Mouse (Mus musculus) G1E (cell line): ENCODE measurements around the gene Qser1. TPM values are rescaled to one million over a fixed set of nuclear protein-coding genes. Genes with fewer than 3 reads are reported as not detected.

Experiments
- ATAC-seq: 2 replicates; pipeline ENCODE4 v1.8.0; 2016; ENCODE audit warnings: mild to moderate bottlenecking; ENCODE audit not compliant: insufficient number of reproducible peaks, poor library complexity, low FRiP score, severe bottlenecking; ENCODE audit errors: extremely low read depth
- DNase-seq: peaks from one replicate; pipeline ENCODE4 v3.0.0; 2012; ENCODE audit warnings: low spot score
- H3K27me3 ChIP-seq: 2 replicates; pipeline ENCODE4 v1.6.1; 2012; ENCODE audit warnings: mild to moderate bottlenecking, low read length, inconsistent platforms; ENCODE audit not compliant: insufficient read depth
- H3K36me3 ChIP-seq: replicated peaks from 2 replicates; pipeline ENCODE3; 2012; ENCODE audit warnings: mild to moderate bottlenecking, inconsistent platforms
- H3K4me1 ChIP-seq: 2 replicates; pipeline ENCODE4 v1.6.1; 2012; ENCODE audit warnings: low read depth, low read length, inconsistent platforms, mixed read lengths; ENCODE audit not compliant: insufficient read depth
- H3K4me3 ChIP-seq: 2 replicates; pipeline ENCODE4 v1.5.1; 2012; ENCODE audit warnings: low read depth, mild to moderate bottlenecking, inconsistent platforms, low read length, moderate library complexity, mixed read lengths
- H3K9me3 ChIP-seq: replicated peaks from 2 replicates; pipeline ENCODE4 v1.6.1; 2012; ENCODE audit warnings: inconsistent platforms
- CTCF ChIP-seq: IDR thresholded peaks from 2 replicates; pipeline ENCODE4 v1.5.1; 2012; ENCODE audit warnings: low read depth, low read length, inconsistent platforms, mixed read lengths
- GATA1 ChIP-seq: IDR thresholded peaks from 2 replicates; pipeline ENCODE4 v1.6.1; 2012; ENCODE audit warnings: borderline replicate concordance, low read length, inconsistent platforms, mixed read lengths
- GATA2 ChIP-seq: IDR thresholded peaks from 2 replicates; pipeline ENCODE4 v1.6.1; 2012; ENCODE audit warnings: low read depth, low read length, inconsistent platforms, borderline replicate concordance
- POLR2AphosphoS5 ChIP-seq: IDR thresholded peaks from 2 replicates; pipeline ENCODE4 v1.6.1; 2012; ENCODE audit warnings: low read depth, low read length, inconsistent platforms; ENCODE audit not compliant: insufficient replicate concordance
- TAL1 ChIP-seq: conservative IDR thresholded peaks from 2 replicates; pipeline ENCODE4 v1.6.1; 2012; ENCODE audit warnings: low read depth, low read length, inconsistent platforms, mixed read lengths
- polyA plus RNA-seq: library from polyadenylated mRNA; stranded (reverse); fragments of >175 nt; gene quantifications from 2 replicates; pipeline ENCODE4 v1.2.3, GENCODE M21; 2012
- total RNA-seq, 2 experiments: library from RNA; stranded (forward) in 1 of 2; stranded (reverse) in 1 of 2; fragments of 200-1000 nt in 1 of 2; fragments of >200 nt in 1 of 2; fragmentation: Nextera tagmentation in 1 of 2; gene quantifications; 2 replicates each; pipeline ENCODE4 v1.2.3; 2014 to 2017

The Qser1 gene
- total and polyA plus RNA-seq, 3 experiments: 2.5 to 57.8 (median 6.6) TPM

GRCm38 (mm10) chr2:104722021-104722420 is 94.5 kb downstream of the Qser1 start:
- ATAC-seq (no peak; the same call in 1 of the 2 replicates), DNase-seq (no peak)
- Histone ChIP-seq H3K36me3 (no peaks in the 10 kb centered on the region), H3K4me1 (no peaks in the 10 kb centered on the region), H3K4me3 (no peak overlapping the region), H3K9me3 (no peaks in the 10 kb centered on the region), H3K27me3 (no peaks in the 10 kb centered on the region)
- TF ChIP-seq CTCF (no peak), POLR2AphosphoS5 (no peak), GATA1 (no peak), TAL1 (no peak), GATA2 (no peak)

- no peaks in the 10 kb centered on the region for H3K36me3 ChIP-seq
- H3K27me3 ChIP-seq: peaks cover 2% of the 10 kb centered on the region; the same call in 1 of the 2 replicates
- H3K4me1 ChIP-seq: no peaks in the 10 kb centered on the region
- H3K4me3 ChIP-seq: no peak overlapping the region
- no peaks in the 10 kb centered on the region for H3K9me3 ChIP-seq
- DNase-seq: no peak
- no peak for TF ChIP-seq GATA1
- no peak for TF ChIP-seq TAL1
- TF ChIP-seq CTCF: no peak
- no peak for TF ChIP-seq GATA2
- TF ChIP-seq POLR2AphosphoS5: no peak
- ATAC-seq: no peak
These were observed 98.7 kb downstream of the Qser1 start for GRCm38 (mm10) chr2:104717827-104718226.

GRCm38 (mm10) chr2:104717231-104717735 is 99.3 kb downstream of the Qser1 start:
- ATAC-seq: no peak
- H3K27me3 ChIP-seq: peaks cover 2% of the 10 kb centered on the region; the same call in 1 of the 2 replicates
- TF ChIP-seq TAL1: no peak
- TF ChIP-seq GATA2: no peak
- TF ChIP-seq POLR2AphosphoS5: no peak
- no peak for TF ChIP-seq CTCF
- no peak for TF ChIP-seq GATA1
- no peak for DNase-seq
- no peaks in the 10 kb centered on the region for H3K4me1 ChIP-seq
- H3K9me3 ChIP-seq: no peaks in the 10 kb centered on the region
- H3K4me3 ChIP-seq: no peak overlapping the region
- no peaks in the 10 kb centered on the region for H3K36me3 ChIP-seq

- no peak within 1 kb of the TSS for H3K4me3 ChIP-seq
- no peaks in the 10 kb centered on the region for H3K36me3 ChIP-seq
- 0 out of 2 replicates have a peak, but pooled peaks cover 2% of the 10 kb centered on the region for H3K4me1 ChIP-seq
- DNase-seq (no peak), ATAC-seq (no peak)
- TF ChIP-seq GATA1 (no peak), POLR2AphosphoS5 (no peak), GATA2 (no peak), TAL1 (no peak)
- peaks cover 2% of the 10 kb centered on the region; the same call in 1 of the 2 replicates for H3K27me3 ChIP-seq
- H3K9me3 ChIP-seq: no peaks in the 10 kb centered on the region
These were observed 100.3 kb downstream of the Qser1 start, which contains the start of gene Pin1rt1 for GRCm38 (mm10) chr2:104716279-104716678. Pin1rt1 (minus strand) TSS chr2:104716379.

- ATAC-seq (no peak), DNase-seq (no peak)
- H3K27me3 ChIP-seq: peaks cover 2% of the 10 kb centered on the region; the same call in 1 of the 2 replicates
- peaks cover 12% of the 10 kb centered on the region for H3K4me1 ChIP-seq
- H3K4me3 ChIP-seq: no peak overlapping the region
- TF ChIP-seq GATA2 (no peak), CTCF (no peak), TAL1 (no peak), POLR2AphosphoS5 (no peak), GATA1 (no peak)
- H3K9me3 ChIP-seq: no peaks in the 10 kb centered on the region
- H3K36me3 ChIP-seq: no peaks in the 10 kb centered on the region
These were observed 102.3 kb downstream of the Qser1 start for GRCm38 (mm10) chr2:104714254-104714691.

GRCm38 (mm10) chr2:104712486-104712809 is 104.1 kb downstream of the Qser1 start:
- peaks cover 12% of the 10 kb centered on the region for H3K4me1 ChIP-seq
- H3K27me3 ChIP-seq: peaks cover 2% of the 10 kb centered on the region; the same call in 1 of the 2 replicates
- no peak for TF ChIP-seq TAL1
- no peak for TF ChIP-seq GATA1
- no peak for TF ChIP-seq GATA2
- TF ChIP-seq CTCF: no peak
- TF ChIP-seq POLR2AphosphoS5: no peak
- H3K9me3 ChIP-seq: no peaks in the 10 kb centered on the region
- peak overlapping the region; percentile 75 for H3K4me3 ChIP-seq
- ATAC-seq (no peak), DNase-seq (no peak)
- H3K36me3 ChIP-seq: no peaks in the 10 kb centered on the region
